Mouse (Mus musculus) heart, postnatal 36 days (tissue): Measurements from ENCODE around the gene Prrx2. TPM values are rescaled to one million over a fixed set of nuclear protein-coding genes. Genes with fewer than 3 reads are reported as not detected.

Experiments used
- DNase-seq, 2 experiments: peaks; one replicate each; pipeline ENCODE4 v3.0.0; 2021 to 2022
- intact Hi-C: fragments of 180-260 bp; cut with DNase I; formaldehyde crosslinking; loops from one replicate; pipeline ENCODE4 v1.15.1; 2025
- total RNA-seq, 2 experiments: library from RNA; stranded (reverse); gene quantifications; 2 replicates each; pipeline ENCODE4 v1.2.3; 2021

The Prrx2 gene
- total RNA-seq, 2 experiments from 2014 or later, result 0.41 to 1.1 TPM

DNA sequence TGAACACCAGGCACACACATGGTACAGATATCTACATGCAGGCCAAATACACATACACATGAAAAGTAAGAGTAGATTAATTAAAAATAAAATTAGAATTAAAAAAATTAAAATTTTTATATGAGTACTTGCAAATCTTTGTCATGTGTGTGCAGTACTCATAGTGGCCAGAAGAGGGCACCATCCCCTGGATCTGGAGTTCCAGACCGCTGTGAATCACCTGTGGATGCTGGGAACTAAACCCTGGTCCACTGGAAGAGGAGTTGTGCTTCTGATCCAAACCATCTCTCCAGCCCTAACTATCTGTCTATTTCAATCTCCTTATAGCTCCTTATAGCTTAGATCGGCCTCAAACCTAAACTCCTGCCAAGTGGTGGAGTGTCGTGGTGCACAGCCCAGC, 13.7 kb upstream of the Prrx2 start:
- no peak for DNase-seq

DNA sequence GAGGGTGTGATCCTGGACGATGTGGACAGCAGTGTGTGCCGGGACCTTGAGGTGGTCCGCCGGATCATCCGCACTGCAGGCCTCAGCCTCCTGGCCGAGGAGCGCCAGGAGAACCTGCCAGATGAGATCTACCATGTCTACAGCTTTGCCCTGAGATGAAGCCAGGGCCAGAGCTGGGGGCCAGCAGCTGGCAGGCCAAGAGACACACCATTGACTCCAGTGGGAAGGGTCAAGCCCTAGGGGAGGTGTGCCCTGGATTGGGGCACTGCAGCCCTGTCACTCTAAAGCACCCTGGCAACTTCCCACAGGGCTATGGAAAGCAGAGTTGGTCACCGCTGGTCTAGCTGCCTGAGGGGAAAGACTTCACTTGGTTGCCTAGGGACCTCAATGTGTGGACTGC, 12.3 kb upstream of the Prrx2 start:
- DNase-seq, result no peak

More for the DNA sequence above, 13.7 kb upstream of the Prrx2 start:
- intact Hi-C loops, result no loop called here

DNA sequence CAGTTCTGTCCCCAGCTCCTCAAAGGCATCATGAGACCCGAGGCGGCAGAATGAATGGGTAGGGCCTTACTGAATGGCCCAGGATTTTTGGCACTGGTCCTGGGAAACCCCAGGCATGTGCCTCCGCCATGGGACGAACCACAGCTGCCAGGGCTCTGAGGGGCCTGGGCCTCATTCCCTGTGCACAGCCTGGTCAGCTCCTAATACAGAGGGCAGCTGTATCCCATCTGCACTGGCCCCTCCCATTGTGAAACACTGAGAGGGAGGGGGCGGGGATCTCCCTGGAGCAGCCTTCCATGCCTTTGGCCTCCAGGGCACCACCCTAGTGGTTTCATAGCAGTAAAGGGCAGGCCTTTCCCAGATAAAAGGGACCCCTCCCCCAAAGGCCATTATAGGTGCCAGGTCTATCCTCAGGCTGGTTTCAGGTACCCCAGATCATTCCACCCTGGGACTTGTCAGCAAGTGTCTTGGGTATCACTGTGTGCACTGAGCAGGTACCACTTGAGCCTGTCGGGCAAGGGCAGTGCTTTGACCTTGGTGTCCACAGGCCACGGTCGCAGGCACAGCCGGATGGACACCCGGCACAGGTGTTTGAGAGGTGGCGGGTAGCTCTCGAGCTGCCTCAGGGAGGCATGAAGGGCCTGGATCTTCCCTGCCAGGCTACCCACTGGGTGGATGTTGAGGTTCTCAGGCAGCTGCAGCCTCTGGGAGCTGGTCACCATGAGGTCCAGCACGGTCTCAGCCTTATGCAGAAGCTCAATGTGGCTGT, 11.2 kb upstream of the Prrx2 start:
- intact Hi-C loops, result no loop called here
- peak; percentile 28 to 30 for DNase-seq

More for the DNA sequence above, 12.3 kb upstream of the Prrx2 start:
- intact Hi-C loops, result no loop called here

- intact Hi-C loops, result loop anchor here (5.0 kb wide), 1 partner anchor 105 kb away; no protein-coding TSS in a partner anchor
- DNase-seq, result peak in 1 of 2 experiments; percentile 35
These were observed 7.7 kb upstream of the Prrx2 start for GRCm38 (mm10) chr2:30826825-30827748.

DNA sequence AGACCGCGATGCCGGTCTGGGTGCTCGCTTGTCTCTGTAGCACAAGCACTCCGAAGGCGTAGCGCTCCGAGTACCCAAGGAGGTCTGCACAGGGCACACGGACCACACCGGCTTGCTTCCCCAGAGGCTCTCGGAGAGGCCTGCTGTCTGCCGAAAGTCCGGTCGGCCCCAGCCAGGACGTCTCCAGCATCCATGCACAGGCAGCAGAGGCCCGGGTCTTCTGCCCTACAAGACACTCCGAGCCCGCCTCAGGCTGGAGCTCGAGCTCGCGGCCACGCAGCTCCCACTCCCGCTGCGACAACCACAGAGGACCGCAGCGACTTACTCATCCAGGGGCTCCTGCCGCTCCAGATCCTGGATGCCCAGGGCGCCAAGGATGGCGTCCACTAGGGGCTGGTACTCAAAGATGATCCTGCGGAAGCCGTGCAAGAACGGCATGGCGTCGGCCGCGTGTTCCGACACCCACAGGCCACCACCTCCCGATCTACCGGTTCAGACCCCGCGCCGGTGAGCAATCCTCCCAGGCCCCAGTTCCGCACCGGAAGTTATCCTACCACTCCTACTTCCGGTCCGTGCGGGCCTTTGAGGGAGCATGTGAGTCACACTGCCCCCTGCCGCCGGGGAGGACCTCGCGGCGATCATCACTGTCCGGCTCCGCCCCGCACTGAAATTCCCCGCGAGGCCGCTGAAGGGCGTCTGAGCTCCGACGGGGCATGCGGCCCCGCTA, 6.9 kb upstream of the Prrx2 start:
- intact Hi-C loops, result loop anchor here (5.0 kb wide), 1 partner anchor 104 kb away; no protein-coding TSS in a partner anchor
- peak; percentile 97 to 99 for DNase-seq

DNA sequence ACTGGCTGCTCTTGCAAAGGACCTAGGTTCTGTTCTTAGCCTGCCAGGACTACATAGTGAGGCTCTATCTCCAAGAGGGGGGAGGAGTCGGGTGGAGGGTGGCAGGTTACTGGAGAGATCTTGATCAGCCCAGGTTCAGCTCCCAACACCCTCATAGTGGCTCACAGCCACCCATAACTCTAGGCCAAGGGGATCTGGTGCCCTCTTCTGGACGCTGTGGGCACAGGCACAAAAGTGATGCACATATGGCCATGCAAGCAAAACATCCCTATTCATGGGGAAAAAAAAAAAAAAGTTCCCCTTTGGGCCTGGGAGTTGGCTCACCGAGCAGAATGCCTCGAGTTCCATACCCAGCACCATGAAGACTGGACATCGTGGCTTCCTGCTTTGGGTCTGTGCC, 5.5 kb upstream of the Prrx2 start:
- peak in 1 of 2 experiments; percentile 34 for DNase-seq
- intact Hi-C loops, result loop anchor here (5.0 kb wide), 1 partner anchor 103 kb away; no protein-coding TSS in a partner anchor

GRCm38 (mm10) chr2:30830283-30830795, 4.4 kb upstream of the Prrx2 start, which contains the start of gene Asb6:
Gene Asb6, minus strand, starts transcription at chr2:30830333.
- intact Hi-C loops, result no loop called here
- DNase-seq, result no peak

- no peak for DNase-seq
- intact Hi-C loops, result no loop called here
These were observed 1.1 kb upstream of the Prrx2 start for GRCm38 (mm10) chr2:30833644-30834043.

GRCm38 (mm10) chr2:30836238-30836990, 1.6 kb downstream of the Prrx2 start:
- no peak for DNase-seq
- intact Hi-C loops, result no loop called here

- no peak for DNase-seq
- intact Hi-C loops, result no loop called here
These were observed 7.8 kb downstream of the Prrx2 start for GRCm38 (mm10) chr2:30842615-30843014.

GRCm38 (mm10) chr2:30845152-30846070, 10.6 kb downstream of the Prrx2 start:
- DNase-seq, result peak; percentile 31 to 50
- intact Hi-C loops, result no loop called here

- no peak for DNase-seq
- intact Hi-C loops, result no loop called here
These were observed 11.5 kb downstream of the Prrx2 start for GRCm38 (mm10) chr2:30846236-30846635.

DNA sequence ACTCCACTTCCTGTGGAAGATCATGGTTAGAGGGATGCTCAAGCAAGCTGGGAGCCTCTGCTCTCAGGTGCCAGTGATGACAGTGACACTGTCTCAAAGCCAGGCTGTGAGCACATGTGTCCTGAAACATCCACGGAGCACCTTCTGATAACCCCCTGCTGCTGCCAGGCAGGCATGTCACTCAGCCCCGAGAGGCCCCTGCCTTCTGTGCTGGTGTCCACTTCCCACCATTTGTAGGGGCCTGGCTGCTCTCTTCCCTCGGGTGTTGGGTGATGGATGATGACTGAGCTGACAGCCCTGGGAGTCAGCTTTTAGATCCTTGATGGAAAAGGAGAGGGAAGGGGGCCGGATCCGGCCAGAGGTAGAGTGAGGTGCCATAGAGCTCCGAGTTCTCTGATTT, 12.0 kb downstream of the Prrx2 start:
- DNase-seq, result no peak
- intact Hi-C loops, result no loop called here

- intact Hi-C loops, result no loop called here
- DNase-seq, result no peak
These were observed 13.4 kb downstream of the Prrx2 start for GRCm38 (mm10) chr2:30848184-30848583.

- no peak for DNase-seq
- intact Hi-C loops, result no loop called here
These were observed 15.8 kb downstream of the Prrx2 start for GRCm38 (mm10) chr2:30850581-30850980.

- intact Hi-C loops, result no loop called here
- DNase-seq, result no peak
These were observed 18.1 kb downstream of the Prrx2 start for GRCm38 (mm10) chr2:30852771-30853313.

- DNase-seq, result no peak
- intact Hi-C loops, result no loop called here
These were observed 22.3 kb downstream of the Prrx2 start for GRCm38 (mm10) chr2:30857076-30857475.

- DNase-seq, result no peak
- intact Hi-C loops, result no loop called here
These were observed 25.0 kb downstream of the Prrx2 start for GRCm38 (mm10) chr2:30859782-30860181.
